Mouse (Mus musculus) cortical plate, adult 2 months (tissue): ENCODE measurements around the gene Kctd15. TPM values are rescaled to one million over a fixed set of nuclear protein-coding genes. Genes with fewer than 3 reads are reported as not detected.

Experiments
- H3K27ac ChIP-seq: fragments of 200-500 bp; 2 replicates; pipeline ENCODE4 v1.5.1; 2012; ENCODE audit warnings: low read length, control low read depth, inconsistent platforms; ENCODE audit not compliant: insufficient read depth
- H3K4me1 ChIP-seq: fragments of 200-500 bp; 2 replicates; pipeline ENCODE4 v1.6.1; 2011; ENCODE audit warnings: low read length; ENCODE audit not compliant: control insufficient read depth, insufficient read depth
- H3K4me3 ChIP-seq: fragments of 200-500 bp; 2 replicates; pipeline ENCODE4 v1.5.1; 2011; ENCODE audit warnings: mild to moderate bottlenecking, low read length, control low read depth; ENCODE audit not compliant: insufficient read depth
- CTCF ChIP-seq: fragments of 200-500 bp; IDR thresholded peaks from 2 replicates; pipeline ENCODE4 v1.5.1; 2011; ENCODE audit warnings: mild to moderate bottlenecking, control low read depth, low read length; ENCODE audit not compliant: insufficient read depth; ENCODE audit errors: extremely low read depth
- POLR2A ChIP-seq: fragments of 200-500 bp; IDR thresholded peaks from 2 replicates; pipeline ENCODE4 v1.6.1; 2011; ENCODE audit warnings: mild to moderate bottlenecking, low read length, control low read depth; ENCODE audit not compliant: insufficient read depth; ENCODE audit errors: extremely low read depth
- polyA plus RNA-seq: library from polyadenylated mRNA; depleted of rRNA; stranded (reverse); fragments of >200 nt; gene quantifications from 2 replicates; pipeline ENCODE4 v1.2.3, GENCODE M21; 2012

Kctd15 gene
- polyA plus RNA-seq, 1 experiment: 19.6 TPM

DNA sequence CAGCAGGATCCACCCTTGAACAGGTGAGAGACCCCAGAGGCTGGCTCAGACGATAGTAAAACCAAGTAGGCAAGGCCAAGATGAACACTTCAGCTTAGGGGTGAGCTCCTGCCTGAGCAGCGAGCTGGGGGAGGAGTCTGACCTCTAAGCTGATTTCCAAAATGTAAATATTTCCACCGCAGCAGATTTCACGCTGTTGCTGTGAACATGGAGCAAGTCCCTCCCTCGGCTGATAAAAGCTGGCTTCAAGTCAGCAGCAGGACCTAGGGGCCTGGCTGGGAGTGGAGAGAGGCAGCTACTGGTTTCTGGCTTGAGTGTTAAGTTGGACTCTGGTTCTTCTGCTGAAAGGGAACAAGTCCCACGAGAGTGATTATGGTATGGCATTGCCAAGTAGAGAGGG, 32.5 kb upstream of the Kctd15 start:
- Histone ChIP-seq H3K4me1 (no peaks in the 10 kb centered on the region), H3K4me3 (no peak overlapping the region), H3K27ac (no peak overlapping the region)
- TF ChIP-seq CTCF (no peak), POLR2A (no peak)

GRCm38 (mm10) chr7:34685801-34686200, 29.3 kb upstream of the Kctd15 start:
- no peak for TF ChIP-seq CTCF
- TF ChIP-seq POLR2A: no peak
- no peak overlapping the region for H3K4me3 ChIP-seq

GRCm38 (mm10) chr7:34685176-34685575, 28.6 kb upstream of the Kctd15 start:
- TF ChIP-seq POLR2A: no peak
- TF ChIP-seq CTCF: no peak
- Histone ChIP-seq H3K27ac (no peak overlapping the region), H3K4me1 (no peaks in the 10 kb centered on the region), H3K4me3 (no peak overlapping the region)

More at GRCm38 (mm10) chr7:34685801-34686200, 29.3 kb upstream of the Kctd15 start:
- Histone ChIP-seq H3K4me1 (no peaks in the 10 kb centered on the region), H3K27ac (no peak overlapping the region)

DNA sequence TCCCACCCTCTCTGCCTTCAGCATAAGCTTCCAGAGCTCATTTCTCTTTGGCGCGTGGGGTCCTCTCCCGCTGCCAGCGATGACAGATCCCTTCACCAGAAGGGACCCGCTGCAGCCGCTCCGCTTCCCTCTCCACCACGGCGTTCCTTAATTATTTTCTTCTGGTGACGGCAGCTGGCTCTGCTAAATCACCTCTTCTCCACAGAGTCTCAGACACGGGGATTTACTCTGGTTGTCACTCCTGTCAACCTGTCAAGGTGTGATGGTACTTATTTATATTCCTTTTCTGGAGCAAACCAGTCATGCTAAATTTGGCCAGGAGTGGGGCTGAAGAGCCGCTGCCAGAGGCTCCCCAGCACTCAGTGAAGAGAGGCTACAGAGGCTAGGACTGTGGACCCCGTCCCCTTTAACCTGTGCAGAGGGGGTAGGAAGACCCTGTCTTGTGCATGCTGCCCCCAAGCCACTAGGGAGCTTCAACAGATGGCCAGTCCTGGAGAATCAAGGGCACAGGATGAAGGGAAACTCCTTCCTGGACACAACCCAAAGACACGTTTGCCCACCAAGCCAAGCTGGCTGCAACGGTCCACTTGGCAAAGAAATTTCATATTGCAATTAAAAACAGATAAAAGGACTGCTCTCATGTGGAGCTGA, 24.4 kb upstream of the Kctd15 start:
- H3K27ac ChIP-seq: no peak overlapping the region
- H3K4me1 ChIP-seq: no peaks in the 10 kb centered on the region
- no peak overlapping the region for H3K4me3 ChIP-seq
- TF ChIP-seq POLR2A (no peak), CTCF (no peak)

DNA sequence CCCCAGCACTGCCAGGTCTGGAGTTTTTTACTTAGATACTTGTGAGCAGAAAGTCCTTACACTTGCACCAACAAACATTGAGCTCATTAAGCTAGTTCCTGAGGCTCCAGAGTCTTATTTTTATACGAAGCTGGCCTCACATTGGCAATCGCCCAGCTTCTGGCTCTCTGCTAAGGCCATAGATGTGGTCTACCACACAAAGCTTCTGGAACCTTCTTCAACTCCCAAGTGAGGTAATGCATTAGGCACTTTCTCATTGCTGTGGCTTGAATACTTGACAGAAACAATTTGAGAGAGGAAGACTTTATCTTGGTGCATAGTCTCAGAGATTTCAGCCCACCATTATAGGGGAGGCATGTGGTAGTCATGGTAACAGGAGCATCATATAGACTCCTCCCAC, 23.4 kb upstream of the Kctd15 start:
- Histone ChIP-seq H3K4me1 (no peaks in the 10 kb centered on the region), H3K27ac (no peak overlapping the region), H3K4me3 (no peak overlapping the region)
- TF ChIP-seq POLR2A (no peak), CTCF (no peak)

DNA sequence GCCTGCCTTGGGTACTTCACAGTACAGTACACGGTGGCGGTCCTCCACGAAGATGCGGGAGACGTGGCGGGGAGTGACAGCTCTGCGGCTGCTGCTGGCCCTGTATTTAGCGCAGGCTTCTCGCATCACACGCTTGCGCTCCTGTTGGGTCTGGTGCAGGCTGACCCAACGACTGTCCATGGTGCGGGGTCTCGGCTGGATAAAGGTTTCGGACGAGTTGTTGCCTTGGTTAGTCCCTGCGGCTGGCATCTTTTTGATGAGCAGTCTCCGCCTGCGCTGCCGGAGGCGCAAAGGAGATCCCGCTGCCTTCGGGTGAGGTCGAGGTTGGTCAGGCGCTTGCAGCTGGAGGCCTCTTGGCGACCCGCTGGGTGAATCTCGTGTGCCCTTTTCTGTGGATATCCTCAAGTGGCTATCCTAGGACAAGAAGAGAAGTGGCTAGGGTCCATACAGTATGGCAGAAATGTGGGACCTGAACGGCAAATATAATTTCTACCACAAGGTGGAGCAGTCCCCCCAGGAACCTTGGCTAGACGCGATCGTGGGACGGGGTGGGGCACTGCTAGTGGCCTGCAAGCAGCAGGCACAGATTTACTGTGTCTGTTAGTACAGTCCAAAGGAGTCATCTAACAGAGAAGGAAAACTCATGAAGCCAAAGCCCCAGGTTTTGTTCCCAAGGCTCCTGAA, 19.4 kb upstream of the Kctd15 start:
- H3K4me1 ChIP-seq: no peaks in the 10 kb centered on the region
- H3K4me3 ChIP-seq: peak overlapping the region; percentile 7; the same call in 1 of the 2 replicates
- no peak overlapping the region for H3K27ac ChIP-seq
- TF ChIP-seq CTCF: peak; percentile 84
- TF ChIP-seq POLR2A: no peak

DNA sequence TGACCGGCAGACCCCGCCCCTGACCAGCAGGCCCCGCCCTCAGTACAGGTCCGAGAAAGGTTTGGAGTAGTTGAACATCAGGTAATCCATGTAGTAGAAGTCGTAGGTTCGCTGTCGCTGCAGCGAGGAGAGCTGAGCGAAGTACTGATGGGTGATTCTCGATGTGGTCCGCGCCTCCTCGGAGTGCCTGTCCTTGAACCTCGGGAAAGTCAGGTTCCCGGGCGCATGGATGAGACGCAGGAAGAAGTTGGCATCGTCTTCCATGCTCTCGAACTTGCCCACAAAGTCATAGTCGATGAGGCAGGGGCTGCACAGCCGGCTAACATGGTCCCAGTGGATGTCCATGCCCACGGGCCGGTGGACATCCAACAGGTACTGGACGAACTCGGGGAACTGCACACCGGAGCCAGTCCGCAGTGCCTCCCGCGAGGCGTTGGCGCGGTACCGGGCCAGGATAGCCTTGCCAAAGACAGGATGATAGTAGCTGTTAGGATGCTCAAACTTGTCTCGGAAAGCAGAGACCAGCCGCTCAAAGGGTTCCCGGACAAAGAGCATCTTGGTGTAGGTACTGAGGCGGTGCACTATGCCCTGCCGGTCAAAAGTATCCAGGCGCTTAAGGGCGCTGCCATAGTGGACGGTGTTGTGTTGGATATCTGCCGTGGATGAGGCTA, 18.7 kb upstream of the Kctd15 start:
- no peak overlapping the region for H3K27ac ChIP-seq
- peak overlapping the region; percentile 7; the same call in 1 of the 2 replicates for H3K4me3 ChIP-seq
- no peak for TF ChIP-seq CTCF
- no peak for TF ChIP-seq POLR2A
- H3K4me1 ChIP-seq: no peaks in the 10 kb centered on the region

DNA sequence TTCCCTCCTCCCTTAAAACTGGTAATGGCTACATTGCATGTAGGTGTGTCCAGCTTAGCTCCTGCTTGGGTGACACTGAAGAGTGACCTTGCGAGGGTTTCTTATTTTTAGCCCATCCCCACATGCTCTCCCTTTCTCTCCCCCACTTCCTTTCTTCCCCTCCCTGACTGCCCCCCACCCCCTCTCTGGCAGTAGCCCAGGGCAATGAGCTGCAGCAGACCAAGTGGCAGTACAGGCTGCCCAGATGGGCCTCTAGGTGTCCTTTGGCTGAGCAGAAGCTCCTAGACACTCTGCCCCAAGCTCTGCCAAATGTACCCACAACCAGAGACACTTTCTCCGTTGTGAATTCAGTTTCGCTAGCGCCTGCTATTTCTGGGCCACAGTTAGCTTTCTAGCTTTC, 16.4 kb upstream of the Kctd15 start:
- Histone ChIP-seq H3K27ac (no peak overlapping the region), H3K4me1 (no peaks in the 10 kb centered on the region), H3K4me3 (no peak overlapping the region)
- TF ChIP-seq CTCF (no peak), POLR2A (no peak)

GRCm38 (mm10) chr7:34671911-34672310, 15.4 kb upstream of the Kctd15 start:
- Histone ChIP-seq H3K4me1 (no peaks in the 10 kb centered on the region), H3K27ac (no peak overlapping the region), H3K4me3 (no peak overlapping the region)
- TF ChIP-seq CTCF (peak; percentile 100), POLR2A (no peak)

DNA sequence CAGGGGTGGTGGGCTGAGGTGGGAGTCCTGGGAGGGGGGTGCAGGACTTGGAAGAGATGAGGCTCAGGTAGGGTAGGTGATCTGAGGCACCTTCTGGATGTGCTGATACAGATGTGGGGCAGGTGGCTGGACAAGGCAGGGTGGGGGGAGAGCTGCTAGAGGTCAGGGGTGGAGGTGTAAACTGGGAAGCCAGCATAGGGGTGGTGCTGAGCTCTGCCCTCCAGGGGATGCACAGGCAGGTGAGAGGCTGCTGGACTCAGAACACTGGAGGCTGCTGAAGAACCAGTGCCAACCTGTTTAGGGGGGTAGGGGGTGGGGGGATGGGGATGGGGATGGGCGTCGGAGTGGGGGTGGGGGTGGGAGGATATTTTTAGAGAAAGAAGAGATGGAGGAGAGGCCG, 14.2 kb upstream of the Kctd15 start:
- no peak overlapping the region for H3K27ac ChIP-seq
- no peak overlapping the region for H3K4me3 ChIP-seq
- TF ChIP-seq POLR2A (no peak), CTCF (no peak)
- H3K4me1 ChIP-seq: no peaks in the 10 kb centered on the region
